Comparison of ENCODE assay signal across 8 mouse cellular contexts in genomic region chr1:183237901-183238300, GRCm38 (mm10). TPM values are rescaled to one million over a fixed set of nuclear protein-coding genes. Genes with fewer than 3 reads are reported as not detected.
DNase-seq lines count a peak whose midpoint lies in the region; ATAC-seq lines count a peak whose summit lies in the region.

No protein-coding gene starts in this region.

- ATAC-seq in inflammation-experienced regulatory T-cells, adult 6 months = peak; percentile 60

- DNase-seq in cerebellum, postnatal 10 days = peak; percentile 31 to 61
- DNase-seq in cerebellum, adult 11-12 months = no peak
- peak; percentile 18 for DNase-seq in left cerebral cortex, adult 11 months (ENCODE audit: low spot score)
- no peak for DNase-seq in left cerebral cortex, adult 8-10 months (ENCODE audit: low spot score in 2 of 2)
- peak; percentile 69 for DNase-seq in MN1 (ENCODE audit: low spot score)
- DNase-seq in spleen, postnatal 4 days (ENCODE audit: low spot score in 2 of 2) = no peak
- DNase-seq in gastrocnemius, adult 8-10 months (ENCODE audit: low spot score in 2 of 2) = no peak

RNA-seq across cellular contexts. Expression of gene Disp1, which starts 16.6 kb away (rescaled TPM):
- total RNA-seq in left cerebral cortex, adult 8-10 months (2022) = 1 to 10 TPM; 6.9 to 8.5 (median 7.4) TPM
- 1 to 10 TPM; 4.2 to 6.9 (median 4.8) TPM for polyA plus RNA-seq in inflammation-experienced regulatory T-cells, adult 6 months (2017; shearing (Covaris generic))
- 1 to 10 TPM; 1.8 to 2.9 (median 2.2) TPM for total RNA-seq in gastrocnemius, adult 8-10 months (2022)

RNA-seq across cellular contexts. Expression of gene Aida, which starts 58.5 kb away (rescaled TPM):
- total RNA-seq in left cerebral cortex, adult 8-10 months (2022) = 10 to 100 TPM; 53.4 to 57.2 (median 55.8) TPM
- polyA plus RNA-seq in inflammation-experienced regulatory T-cells, adult 6 months (2017; shearing (Covaris generic)) = 10 to 100 TPM; 13.2 to 20.9 (median 15.5) TPM
- total RNA-seq in gastrocnemius, adult 8-10 months (2022) = 10 to 100 TPM; 16.6 to 21.7 (median 19.6) TPM

RNA-seq across cellular contexts. Expression of gene Brox, which starts 59.2 kb away (rescaled TPM):
- 10 to 100 TPM; 54.5 to 60.1 (median 57.4) TPM for total RNA-seq in left cerebral cortex, adult 8-10 months (2022)
- polyA plus RNA-seq in inflammation-experienced regulatory T-cells, adult 6 months (2017; shearing (Covaris generic)) = 10 to 100 TPM; 37.5 to 49.5 (median 40.4) TPM
- total RNA-seq in gastrocnemius, adult 8-10 months (2022) = 10 to 100 TPM; 17.3 to 20.3 (median 18.2) TPM

Comparison
In these comparisons a context has a peak if more than half of its experiments do, and no peak if none do; other contexts are left out.
1. DNase-seq: peak in cerebellum, postnatal 10 days (2 of 2), left cerebral cortex, adult 11 months (single experiment) and MN1 (single experiment); none in cerebellum, adult 11-12 months (single experiment), left cerebral cortex, adult 8-10 months (0 of 2), spleen, postnatal 4 days (0 of 2) and gastrocnemius, adult 8-10 months (0 of 2).